Mouse (Mus musculus): ENCODE measurements around the gene Nxph4. TPM values are rescaled to one million over a fixed set of nuclear protein-coding genes. Genes with fewer than 3 reads are reported as not detected.
A peak's percentile ranks its signal among the peaks of the same experiment; 100 is the strongest.

The Nxph4 gene
- polyA plus RNA-seq, 1 experiment from 2014 or later: 1.2 TPM

DNA sequence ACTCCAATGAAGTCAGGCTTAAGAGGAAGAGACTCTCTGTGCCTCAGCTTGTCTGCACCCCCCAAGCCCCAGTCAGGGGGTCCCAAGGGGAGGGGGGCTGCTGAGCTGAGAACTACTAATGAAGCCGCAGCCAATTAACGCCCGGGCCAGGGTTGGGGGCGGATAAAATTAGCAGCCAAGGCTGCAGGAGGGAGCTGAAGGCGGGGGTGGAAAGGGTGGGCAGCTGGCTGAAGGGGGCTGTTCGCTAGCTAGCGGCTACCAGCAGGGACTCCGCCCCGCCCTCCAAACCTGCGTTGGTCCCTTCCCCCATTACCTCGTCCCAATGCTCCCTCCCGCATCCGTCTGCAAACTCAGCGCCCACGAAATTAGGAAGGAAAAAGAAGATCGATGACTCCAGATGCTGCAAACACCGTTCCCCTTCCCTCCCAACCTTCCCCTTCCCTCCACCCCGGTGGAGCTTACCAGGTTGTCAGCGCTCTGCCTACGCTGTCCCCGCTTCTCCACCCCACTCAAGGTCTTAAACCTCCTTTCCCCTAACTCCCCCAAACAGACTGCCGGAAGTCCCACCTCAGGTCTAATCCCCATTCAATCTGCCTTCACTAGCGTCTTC is 9.6 kb downstream of the Nxph4 start:
- Histone ChIP-seq H3K9ac (ENCODE audit: low read length) (no peak overlapping the region), H3K9me3 (ENCODE audit: control insufficient read depth, low read length) (no peaks in the 10 kb centered on the region), H3K4me2 (ENCODE audit: low read depth, severe bottlenecking) (peak overlapping the region; percentile 41), H3K27ac (replicated peaks; ENCODE audit: low read depth, low read length) (no peak overlapping the region), H3K27me3 (ENCODE audit: control insufficient read depth, insufficient read depth, low read length) (peaks cover 54% of the 10 kb centered on the region), H3K4me1 (ENCODE audit: control insufficient read depth, insufficient read depth, low read length) (peaks cover 47% of the 10 kb centered on the region), H3K36me3 (ENCODE audit: control insufficient read depth, insufficient read depth, low read length) (peaks cover 6% of the 10 kb centered on the region), H3K4me3 (ENCODE audit: low read depth, low read length) (0 out of 2 replicates have a peak overlapping the region, but pooled peaks have one; percentile 8)
- WGBS: 2% methylated on average over 21 of the region's 23 CpGs
- no peak for ATAC-seq (ENCODE audit: insufficient number of reproducible peaks, low FRiP score, low TSS enrichment, low read depth)
- DNase-seq (ENCODE audit: low spot score): peak; percentile 48

- peak within 1 kb of the TSS; percentile 39 for H3K4me3 ChIP-seq (ENCODE audit: low read depth, low read length)
- DNase-seq (ENCODE audit: low spot score): peak; percentile 94
- no peak within 1 kb of the TSS for H3K27ac ChIP-seq (replicated peaks; ENCODE audit: low read depth, low read length)
- peak within 1 kb of the TSS; percentile 60 for H3K4me2 ChIP-seq (ENCODE audit: low read depth, severe bottlenecking)
- H3K9me3 ChIP-seq (ENCODE audit: control insufficient read depth, low read length): no peaks in the 10 kb centered on the region
- peaks cover 17% of the 10 kb centered on the region for H3K36me3 ChIP-seq (ENCODE audit: control insufficient read depth, insufficient read depth, low read length)
- peak; percentile 26; the same call in 1 of the 2 replicates for ATAC-seq (ENCODE audit: insufficient number of reproducible peaks, low FRiP score, low TSS enrichment, low read depth)
- peaks cover 27% of the 10 kb centered on the region for H3K27me3 ChIP-seq (ENCODE audit: control insufficient read depth, insufficient read depth, low read length)
- peaks cover 42% of the 10 kb centered on the region for H3K4me1 ChIP-seq (ENCODE audit: control insufficient read depth, insufficient read depth, low read length)
- H3K9ac ChIP-seq (ENCODE audit: low read length): peak within 1 kb of the TSS; percentile 37
- WGBS: under 1% methylated on average over 21 of the region's 21 CpGs
Observed at GRCm38 (mm10) chr10:127522088-127522581, 12.2 kb downstream of the Nxph4 start, which contains the start of gene Shmt2. Gene Shmt2 (minus strand): TSS chr10:127522444.

- H3K4me1 ChIP-seq (ENCODE audit: control insufficient read depth, insufficient read depth, low read length): peaks cover 43% of the 10 kb centered on the region
Observed at GRCm38 (mm10) chr10:127521611-127522080, 12.7 kb downstream of the Nxph4 start.

DNA sequence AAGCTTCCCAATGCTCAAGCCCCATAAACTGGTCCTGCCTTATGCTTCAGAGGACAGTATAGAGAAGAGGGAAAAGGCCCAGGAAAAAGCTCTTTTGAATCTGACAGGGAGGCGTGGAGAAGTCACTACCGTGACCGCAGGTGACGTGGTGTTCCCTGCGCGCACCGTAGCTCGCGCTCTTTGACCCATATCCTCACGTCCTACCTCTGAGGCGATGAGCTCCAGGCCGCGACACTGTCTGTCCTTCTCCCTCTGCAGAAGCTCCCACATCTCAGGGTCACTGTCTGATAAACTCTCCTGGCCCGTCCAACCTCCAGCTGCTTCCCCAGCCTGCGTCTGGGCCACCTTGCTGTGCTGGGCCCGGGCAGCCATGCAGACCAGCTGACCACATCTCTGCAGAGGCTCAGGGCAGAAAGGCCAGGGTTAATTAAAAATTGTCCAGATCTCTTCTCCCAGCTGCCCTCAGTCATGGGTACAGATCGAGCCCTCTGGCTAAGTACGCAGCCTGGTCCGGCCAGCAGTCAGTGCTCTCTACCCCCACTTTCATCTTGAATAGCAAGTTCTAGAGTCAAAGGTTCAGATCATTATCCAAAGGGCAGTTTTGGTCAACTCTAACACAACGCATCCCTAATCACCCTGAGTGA is 13.5 kb downstream of the Nxph4 start:
- H3K36me3 ChIP-seq (ENCODE audit: control insufficient read depth, insufficient read depth, low read length): peaks cover 17% of the 10 kb centered on the region
- DNase-seq (ENCODE audit: low spot score) (no peak), ATAC-seq (ENCODE audit: insufficient number of reproducible peaks, low FRiP score, low TSS enrichment, low read depth) (no peak)
- H3K27ac ChIP-seq (replicated peaks; ENCODE audit: low read depth, low read length): no peak overlapping the region
- H3K4me1 ChIP-seq (ENCODE audit: control insufficient read depth, insufficient read depth, low read length): peaks cover 43% of the 10 kb centered on the region
- H3K27me3 ChIP-seq (ENCODE audit: control insufficient read depth, insufficient read depth, low read length): peaks cover 14% of the 10 kb centered on the region
- 86% methylated on average over 20 of the region's 20 CpGs for WGBS
- H3K9me3 ChIP-seq (ENCODE audit: control insufficient read depth, low read length): no peaks in the 10 kb centered on the region
- H3K4me3 ChIP-seq (ENCODE audit: low read depth, low read length): no peak overlapping the region
- no peak overlapping the region for H3K4me2 ChIP-seq (ENCODE audit: low read depth, severe bottlenecking)
- H3K9ac ChIP-seq (ENCODE audit: low read length): no peak overlapping the region

More at GRCm38 (mm10) chr10:127521611-127522080, 12.7 kb downstream of the Nxph4 start:
- H3K4me2 ChIP-seq (ENCODE audit: low read depth, severe bottlenecking): peak overlapping the region; percentile 60
- H3K36me3 ChIP-seq (ENCODE audit: control insufficient read depth, insufficient read depth, low read length): peaks cover 17% of the 10 kb centered on the region
- no peaks in the 10 kb centered on the region for H3K9me3 ChIP-seq (ENCODE audit: control insufficient read depth, low read length)
- WGBS: 15% methylated on average over 12 of the region's 12 CpGs
- peaks cover 23% of the 10 kb centered on the region for H3K27me3 ChIP-seq (ENCODE audit: control insufficient read depth, insufficient read depth, low read length)
- peak overlapping the region; percentile 37 for H3K9ac ChIP-seq (ENCODE audit: low read length)
- H3K4me3 ChIP-seq (ENCODE audit: low read depth, low read length): peak overlapping the region; percentile 39
- DNase-seq (ENCODE audit: low spot score): no peak
- no peak overlapping the region for H3K27ac ChIP-seq (replicated peaks; ENCODE audit: low read depth, low read length)
- ATAC-seq (ENCODE audit: insufficient number of reproducible peaks, low FRiP score, low TSS enrichment, low read depth): no peak

GRCm38 (mm10) chr10:127519903-127520713 is 14.3 kb downstream of the Nxph4 start:
- no peak for DNase-seq (ENCODE audit: low spot score)
- Histone ChIP-seq H3K36me3 (ENCODE audit: control insufficient read depth, insufficient read depth, low read length) (peaks cover 17% of the 10 kb centered on the region), H3K9ac (ENCODE audit: low read length) (no peak overlapping the region), H3K9me3 (ENCODE audit: control insufficient read depth, low read length) (no peaks in the 10 kb centered on the region), H3K4me1 (ENCODE audit: control insufficient read depth, insufficient read depth, low read length) (peaks cover 43% of the 10 kb centered on the region), H3K4me2 (ENCODE audit: low read depth, severe bottlenecking) (no peak overlapping the region), H3K27ac (replicated peaks; ENCODE audit: low read depth, low read length) (no peak overlapping the region), H3K4me3 (ENCODE audit: low read depth, low read length) (no peak overlapping the region), H3K27me3 (ENCODE audit: control insufficient read depth, insufficient read depth, low read length) (peaks cover 9% of the 10 kb centered on the region)
- 94% methylated on average over 37 of the region's 37 CpGs for WGBS
- no peak for ATAC-seq (ENCODE audit: insufficient number of reproducible peaks, low FRiP score, low TSS enrichment, low read depth)

DNA sequence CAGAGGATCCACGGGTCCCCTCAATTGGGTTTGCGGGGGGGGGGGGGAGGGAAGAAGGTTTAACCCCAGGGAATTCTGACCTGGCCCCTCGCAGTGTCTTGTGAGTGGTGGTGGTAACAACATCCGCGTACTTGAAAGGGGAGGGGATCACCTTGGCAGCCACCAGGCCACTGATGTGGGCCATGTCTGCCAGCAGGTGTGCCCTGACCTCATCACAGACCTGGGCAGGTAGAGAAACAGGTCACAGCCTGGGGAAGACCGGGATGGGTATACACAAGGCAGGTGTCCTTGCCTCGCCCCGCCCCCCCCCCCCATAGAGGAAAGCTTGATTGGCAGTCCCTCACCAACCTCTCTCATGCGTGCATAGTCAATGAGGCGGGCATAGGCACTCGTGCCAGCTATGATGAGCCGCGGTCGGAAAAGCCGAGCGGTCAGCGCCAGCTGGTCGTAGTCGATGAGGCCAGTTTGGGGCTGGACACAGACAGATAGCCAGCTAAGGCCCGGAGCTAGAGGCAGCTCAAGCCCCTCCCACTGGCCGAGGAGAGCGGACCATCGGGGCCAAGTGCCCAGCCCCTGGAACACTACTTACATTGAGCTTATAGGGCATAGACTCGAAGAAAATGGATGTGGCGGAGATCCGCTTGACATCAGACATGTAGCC is 15.2 kb downstream of the Nxph4 start:
- no peak overlapping the region for H3K4me3 ChIP-seq (ENCODE audit: low read depth, low read length)
- no peak overlapping the region for H3K9ac ChIP-seq (ENCODE audit: low read length)
- H3K4me1 ChIP-seq (ENCODE audit: control insufficient read depth, insufficient read depth, low read length): peaks cover 42% of the 10 kb centered on the region
- H3K36me3 ChIP-seq (ENCODE audit: control insufficient read depth, insufficient read depth, low read length): peaks cover 17% of the 10 kb centered on the region
- no peak for DNase-seq (ENCODE audit: low spot score)
- H3K27ac ChIP-seq (replicated peaks; ENCODE audit: low read depth, low read length): no peak overlapping the region
- peaks cover 11% of the 10 kb centered on the region; the same call in 1 of the 2 replicates for H3K27me3 ChIP-seq (ENCODE audit: control insufficient read depth, insufficient read depth, low read length)
- no peak for ATAC-seq (ENCODE audit: insufficient number of reproducible peaks, low FRiP score, low TSS enrichment, low read depth)
- 93% methylated on average over 26 of the region's 26 CpGs for WGBS
- H3K9me3 ChIP-seq (ENCODE audit: control insufficient read depth, low read length): no peaks in the 10 kb centered on the region
- H3K4me2 ChIP-seq (ENCODE audit: low read depth, severe bottlenecking): no peak overlapping the region

GRCm38 (mm10) chr10:127517941-127518340 is 16.4 kb downstream of the Nxph4 start:
- H3K4me1 ChIP-seq (ENCODE audit: control insufficient read depth, insufficient read depth, low read length): peaks cover 53% of the 10 kb centered on the region
- no peak overlapping the region for H3K4me3 ChIP-seq (ENCODE audit: low read depth, low read length)
- no peak for DNase-seq (ENCODE audit: low spot score)
- no peak overlapping the region for H3K4me2 ChIP-seq (ENCODE audit: low read depth, severe bottlenecking)
- peaks cover 17% of the 10 kb centered on the region for H3K36me3 ChIP-seq (ENCODE audit: control insufficient read depth, insufficient read depth, low read length)
- H3K27me3 ChIP-seq (ENCODE audit: control insufficient read depth, insufficient read depth, low read length): peaks cover 19% of the 10 kb centered on the region
- H3K9me3 ChIP-seq (ENCODE audit: control insufficient read depth, low read length): no peaks in the 10 kb centered on the region
- H3K9ac ChIP-seq (ENCODE audit: low read length): no peak overlapping the region
- no peak for ATAC-seq (ENCODE audit: insufficient number of reproducible peaks, low FRiP score, low TSS enrichment, low read depth)
- WGBS: 90% methylated on average over 22 of the region's 22 CpGs
- H3K27ac ChIP-seq (replicated peaks; ENCODE audit: low read depth, low read length): no peak overlapping the region
